Mouse (Mus musculus): ENCODE measurements around the gene Klhl5. TPM values are rescaled to one million over a fixed set of nuclear protein-coding genes. Genes with fewer than 3 reads are reported as not detected.

Gene Klhl5
- polyA plus RNA-seq, 1 experiment = 25.2 TPM

- DNase-seq = no peak
- 79% methylated on average over 9 of the region's 9 CpGs for WGBS
- TF ChIP-seq CTCF (conservative IDR thresholded peaks at IDR 0.05; ENCODE audit: insufficient read depth, insufficient read length, low read depth, low read length) (no peak), POLR2A (IDR thresholded peaks at IDR 0.05; ENCODE audit: low read depth, low read length) (no peak)
- no peaks in the 10 kb centered on the region for H3K4me1 ChIP-seq (ENCODE audit: control insufficient read depth, insufficient read depth, low read length)
- H3K36me3 ChIP-seq (ENCODE audit: control insufficient read depth, insufficient read depth, low read length) = no peaks in the 10 kb centered on the region
- no peaks in the 10 kb centered on the region for H3K27me3 ChIP-seq (replicated peaks; ENCODE audit: control insufficient read depth, insufficient read depth, low read length)
- no peak overlapping the region for H3K4me3 ChIP-seq (ENCODE audit: insufficient read depth, low read depth, low read length)
- H3K27ac ChIP-seq (ENCODE audit: insufficient read depth, low read depth, low read length) = no peak overlapping the region
Observed at GRCm38 (mm10) chr5:65170206-65170605, 62.9 kb downstream of the Klhl5 start.

DNA sequence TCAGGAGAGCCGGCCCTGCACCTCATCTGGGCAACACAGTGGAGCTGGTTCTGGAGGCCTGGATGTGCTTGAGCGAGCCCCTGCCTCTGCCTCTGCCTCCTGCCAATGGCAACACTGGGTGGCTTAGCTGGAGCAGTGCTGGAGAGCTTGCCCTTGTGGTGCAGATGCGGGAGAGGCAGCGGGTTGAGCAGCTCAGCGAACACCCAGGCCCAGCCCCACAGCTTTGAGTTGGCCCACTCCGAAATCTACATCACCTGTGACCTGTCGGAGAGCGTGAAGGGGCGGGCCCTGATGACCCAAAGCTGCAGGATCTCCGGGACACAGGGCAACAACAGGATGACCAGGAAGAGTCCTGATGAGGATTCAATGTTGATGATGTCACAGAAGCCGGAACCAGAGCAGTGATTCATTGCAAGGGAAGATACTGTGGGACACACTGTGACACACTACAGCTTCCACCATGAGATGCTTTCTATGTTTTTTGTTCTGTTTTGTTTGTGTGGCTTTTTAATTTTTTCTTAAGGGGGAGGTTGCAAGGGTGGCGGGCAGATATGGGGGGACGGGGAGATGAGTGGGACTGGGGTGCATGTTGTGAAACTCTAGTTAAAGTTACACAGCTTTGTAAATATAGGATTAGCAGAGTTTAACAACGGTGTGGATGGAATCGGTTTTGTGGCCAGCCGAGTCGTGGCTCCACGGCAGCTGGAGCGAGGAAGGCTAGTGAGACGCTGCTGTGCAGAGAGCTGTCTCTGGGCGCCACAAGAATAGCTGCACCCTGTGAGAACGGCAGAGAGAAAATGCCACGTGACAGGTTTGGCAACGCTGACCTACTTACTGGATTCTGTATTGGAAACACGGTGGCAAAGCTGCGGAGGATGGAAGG is 67.9 kb downstream of the Klhl5 start:
- TF ChIP-seq POLR2A (IDR thresholded peaks at IDR 0.05; ENCODE audit: low read depth, low read length) (no peak), CTCF (conservative IDR thresholded peaks at IDR 0.05; ENCODE audit: insufficient read depth, insufficient read length, low read depth, low read length) (no peak)
- no peak overlapping the region for H3K27ac ChIP-seq (ENCODE audit: insufficient read depth, low read depth, low read length)
- DNase-seq = peak; percentile 29
- no peaks in the 10 kb centered on the region for H3K27me3 ChIP-seq (replicated peaks; ENCODE audit: control insufficient read depth, insufficient read depth, low read length)
- H3K36me3 ChIP-seq (ENCODE audit: control insufficient read depth, insufficient read depth, low read length) = no peaks in the 10 kb centered on the region
- WGBS = 64% methylated on average over 26 of the region's 26 CpGs
- H3K4me3 ChIP-seq (ENCODE audit: insufficient read depth, low read depth, low read length) = no peak overlapping the region
- H3K4me1 ChIP-seq (ENCODE audit: control insufficient read depth, insufficient read depth, low read length) = peaks cover 3% of the 10 kb centered on the region; the same call in 1 of the 2 replicates

DNA sequence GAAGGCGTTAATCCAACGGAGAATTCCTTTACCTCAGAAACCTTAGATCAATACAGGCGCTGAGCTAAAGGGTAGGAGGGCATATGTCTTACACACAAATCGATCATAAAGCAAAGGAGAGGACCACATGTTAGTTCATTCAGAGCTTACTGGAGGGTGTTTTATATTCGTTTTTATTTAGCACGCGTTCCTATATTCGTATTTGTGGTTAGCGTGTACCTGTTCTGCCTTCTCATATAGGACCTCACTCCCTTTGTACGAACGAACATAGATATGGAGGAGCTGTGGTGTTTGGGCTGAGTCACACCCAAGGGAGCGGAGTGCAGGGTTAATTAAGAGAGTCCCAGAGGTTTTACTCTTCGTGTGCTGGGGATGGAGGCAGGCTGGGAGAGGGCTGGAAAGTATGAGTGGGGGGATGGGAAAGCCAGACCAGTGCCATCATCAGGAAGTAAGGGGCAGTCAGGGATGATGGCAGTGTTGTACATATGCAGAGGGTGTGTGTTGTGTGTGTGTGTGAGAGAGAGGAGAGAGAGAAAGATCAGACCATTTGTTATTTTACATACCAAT is 68.7 kb downstream of the Klhl5 start:
- Histone ChIP-seq H3K4me3 (ENCODE audit: insufficient read depth, low read depth, low read length) (no peak overlapping the region), H3K36me3 (ENCODE audit: control insufficient read depth, insufficient read depth, low read length) (no peaks in the 10 kb centered on the region), H3K27me3 (replicated peaks; ENCODE audit: control insufficient read depth, insufficient read depth, low read length) (no peaks in the 10 kb centered on the region), H3K27ac (ENCODE audit: insufficient read depth, low read depth, low read length) (no peak overlapping the region), H3K4me1 (ENCODE audit: control insufficient read depth, insufficient read depth, low read length) (peaks cover 3% of the 10 kb centered on the region; the same call in 1 of the 2 replicates)
- DNase-seq = no peak
- 78% methylated on average over 13 of the region's 13 CpGs for WGBS
- TF ChIP-seq CTCF (conservative IDR thresholded peaks at IDR 0.05; ENCODE audit: insufficient read depth, insufficient read length, low read depth, low read length) (no peak), POLR2A (IDR thresholded peaks at IDR 0.05; ENCODE audit: low read depth, low read length) (no peak)

GRCm38 (mm10) chr5:65177026-65177514 is 69.7 kb downstream of the Klhl5 start:
- no peaks in the 10 kb centered on the region for H3K36me3 ChIP-seq (ENCODE audit: control insufficient read depth, insufficient read depth, low read length)
- no peaks in the 10 kb centered on the region for H3K27me3 ChIP-seq (replicated peaks; ENCODE audit: control insufficient read depth, insufficient read depth, low read length)
- H3K27ac ChIP-seq (ENCODE audit: insufficient read depth, low read depth, low read length) = no peak overlapping the region
- 15% methylated on average over 11 of the region's 11 CpGs for WGBS
- TF ChIP-seq POLR2A (IDR thresholded peaks at IDR 0.05; ENCODE audit: low read depth, low read length) = no peak
- TF ChIP-seq CTCF (conservative IDR thresholded peaks at IDR 0.05; ENCODE audit: insufficient read depth, insufficient read length, low read depth, low read length) = no peak
- peak; percentile 84 for DNase-seq
- peaks cover 3% of the 10 kb centered on the region; the same call in 1 of the 2 replicates for H3K4me1 ChIP-seq (ENCODE audit: control insufficient read depth, insufficient read depth, low read length)
- no peak overlapping the region for H3K4me3 ChIP-seq (ENCODE audit: insufficient read depth, low read depth, low read length)

- no peaks in the 10 kb centered on the region for H3K27me3 ChIP-seq (replicated peaks; ENCODE audit: control insufficient read depth, insufficient read depth, low read length)
- WGBS = 93% methylated on average over 9 of the region's 9 CpGs
- TF ChIP-seq POLR2A (IDR thresholded peaks at IDR 0.05; ENCODE audit: low read depth, low read length) = no peak
- no peak for TF ChIP-seq CTCF (conservative IDR thresholded peaks at IDR 0.05; ENCODE audit: insufficient read depth, insufficient read length, low read depth, low read length)
- H3K4me1 ChIP-seq (ENCODE audit: control insufficient read depth, insufficient read depth, low read length) = peaks cover 3% of the 10 kb centered on the region; the same call in 1 of the 2 replicates
- H3K27ac ChIP-seq (ENCODE audit: insufficient read depth, low read depth, low read length) = no peak overlapping the region
- H3K4me3 ChIP-seq (ENCODE audit: insufficient read depth, low read depth, low read length) = no peak overlapping the region
- H3K36me3 ChIP-seq (ENCODE audit: control insufficient read depth, insufficient read depth, low read length) = no peaks in the 10 kb centered on the region
- no peak for DNase-seq
Observed at GRCm38 (mm10) chr5:65178477-65178876, 71.1 kb downstream of the Klhl5 start.

DNA sequence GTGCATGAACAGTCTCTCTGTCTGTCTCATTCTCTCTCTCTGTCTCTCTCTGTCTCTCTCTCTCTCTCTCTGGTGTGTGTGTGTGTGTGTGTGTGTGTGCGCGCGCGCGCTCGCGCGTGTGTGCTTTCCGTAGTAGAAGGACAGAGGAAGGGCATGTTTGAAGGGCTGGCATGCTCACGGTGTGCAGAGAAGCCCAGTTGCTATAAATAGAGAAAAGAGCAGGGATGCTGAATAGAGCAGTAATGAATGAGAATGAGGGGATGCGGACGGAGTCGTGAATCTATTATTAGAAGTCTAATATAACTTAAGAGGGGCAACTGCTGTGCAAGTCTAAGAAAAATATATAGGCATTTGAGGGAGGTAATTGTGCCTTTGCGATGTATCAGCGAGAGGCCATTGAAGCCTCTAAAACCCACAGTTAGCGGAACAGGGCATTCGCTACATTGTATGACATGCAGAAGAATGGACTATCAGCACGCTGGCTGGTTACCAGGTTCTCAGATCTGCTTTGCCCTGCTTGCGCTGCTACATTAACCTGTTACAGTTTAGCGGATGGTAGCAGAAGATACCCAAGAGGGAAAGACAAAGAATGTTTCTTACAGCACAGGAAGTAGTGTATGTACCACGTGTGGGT is 73.9 kb downstream of the Klhl5 start:
- 80% methylated on average over 21 of the region's 21 CpGs for WGBS
- H3K36me3 ChIP-seq (ENCODE audit: control insufficient read depth, insufficient read depth, low read length) = no peaks in the 10 kb centered on the region
- H3K27ac ChIP-seq (ENCODE audit: insufficient read depth, low read depth, low read length) = no peak overlapping the region
- TF ChIP-seq CTCF (conservative IDR thresholded peaks at IDR 0.05; ENCODE audit: insufficient read depth, insufficient read length, low read depth, low read length) (no peak), POLR2A (IDR thresholded peaks at IDR 0.05; ENCODE audit: low read depth, low read length) (no peak)
- H3K4me1 ChIP-seq (ENCODE audit: control insufficient read depth, insufficient read depth, low read length) = no peaks in the 10 kb centered on the region
- H3K4me3 ChIP-seq (ENCODE audit: insufficient read depth, low read depth, low read length) = no peak overlapping the region
- DNase-seq = no peak
- H3K27me3 ChIP-seq (replicated peaks; ENCODE audit: control insufficient read depth, insufficient read depth, low read length) = no peaks in the 10 kb centered on the region

DNA sequence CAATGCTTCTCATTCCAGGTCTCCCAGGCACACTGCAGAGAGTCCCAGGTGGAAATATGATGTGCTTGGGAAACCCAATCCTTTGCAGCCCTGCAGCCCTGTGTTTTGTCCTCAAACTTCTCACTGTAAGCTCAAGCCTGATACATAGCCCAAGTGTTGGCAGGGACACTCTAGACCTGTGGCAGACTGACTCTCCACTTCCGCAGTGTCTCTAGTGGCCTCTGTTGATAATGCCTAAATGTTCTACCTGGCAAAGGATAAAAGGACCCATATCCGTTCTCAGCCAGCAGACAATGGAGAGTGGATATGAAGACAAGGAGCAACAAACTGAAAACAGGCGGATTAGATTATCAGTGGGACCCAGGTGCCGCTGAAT is 74.4 kb downstream of the Klhl5 start:
- no peak overlapping the region for H3K4me3 ChIP-seq (ENCODE audit: insufficient read depth, low read depth, low read length)
- no peaks in the 10 kb centered on the region for H3K4me1 ChIP-seq (ENCODE audit: control insufficient read depth, insufficient read depth, low read length)
- no peaks in the 10 kb centered on the region for H3K27me3 ChIP-seq (replicated peaks; ENCODE audit: control insufficient read depth, insufficient read depth, low read length)
- WGBS = 79% methylated on average over 4 of the region's 4 CpGs
- DNase-seq = no peak
- TF ChIP-seq POLR2A (IDR thresholded peaks at IDR 0.05; ENCODE audit: low read depth, low read length) = no peak
- no peak for TF ChIP-seq CTCF (conservative IDR thresholded peaks at IDR 0.05; ENCODE audit: insufficient read depth, insufficient read length, low read depth, low read length)
- no peaks in the 10 kb centered on the region for H3K36me3 ChIP-seq (ENCODE audit: control insufficient read depth, insufficient read depth, low read length)
- no peak overlapping the region for H3K27ac ChIP-seq (ENCODE audit: insufficient read depth, low read depth, low read length)

Measured in kidney, adult 2 months (tissue).